Mouse (Mus musculus) hindbrain, embryonic 16.5 days (tissue): ENCODE data around the gene Ascc1. TPM values are rescaled to one million over a fixed set of nuclear protein-coding genes. Genes with fewer than 3 reads are reported as not detected.
A peak's percentile ranks its signal among the peaks of the same experiment; 100 is the strongest.

ENCODE experiments used
- ATAC-seq: fragments of 200-750 bp; cut with Nextera tagmentation; 2 replicates; pipeline ENCODE4 v1.8.0; 2017; ENCODE audit warnings: moderate TSS enrichment, moderate library complexity
- H3K27ac ChIP-seq: fragments of 300-500 bp; sonication (generic); 2 replicates; pipeline ENCODE4 v1.5.1; 2014; ENCODE audit warnings: low read depth, mild to moderate bottlenecking, control low read depth, low read length, moderate library complexity
- H3K27me3 ChIP-seq: fragments of 300-500 bp; sonication (generic); replicated peaks from 2 replicates; pipeline ENCODE4 v1.6.1; 2014; ENCODE audit warnings: low read length; ENCODE audit not compliant: control insufficient read depth, insufficient read depth
- H3K36me3 ChIP-seq: fragments of 300-500 bp; sonication (generic); 2 replicates; pipeline ENCODE4 v1.6.1; 2014; ENCODE audit warnings: mild to moderate bottlenecking, low read length, moderate library complexity, mixed read lengths; ENCODE audit not compliant: control insufficient read depth, insufficient read depth
- H3K4me1 ChIP-seq: fragments of 300-500 bp; sonication (generic); 2 replicates; pipeline ENCODE4 v1.6.1; 2014; ENCODE audit warnings: low read depth, low read length; ENCODE audit not compliant: control insufficient read depth, insufficient read depth
- H3K4me2 ChIP-seq: fragments of 300-500 bp; sonication (generic); 2 replicates; pipeline ENCODE4 v1.6.1; 2014; ENCODE audit warnings: mild to moderate bottlenecking, low read length, control low read depth, moderate library complexity
- H3K4me3 ChIP-seq: fragments of 300-500 bp; sonication (generic); 2 replicates; pipeline ENCODE4 v1.5.1; 2014; ENCODE audit warnings: mild to moderate bottlenecking, low read length, control low read depth, moderate library complexity
- H3K9ac ChIP-seq: fragments of 300-500 bp; sonication (generic); 2 replicates; pipeline ENCODE4 v1.6.1; 2014; ENCODE audit warnings: low read depth, mild to moderate bottlenecking, control low read depth, low read length, moderate library complexity
- H3K9me3 ChIP-seq: fragments of 300-500 bp; sonication (generic); 2 replicates; pipeline ENCODE4 v1.6.1; 2014; ENCODE audit warnings: mild to moderate bottlenecking, low read length, moderate library complexity; ENCODE audit not compliant: control insufficient read depth
- WGBS: fragments of 180-500 bp; shearing (Covaris S2); extraction: QIAGEN DNeasy Blood & Tissue Kit; methylation state at CpG from one replicate; pipeline ENCODE4 v1.1.7; 2014; 5-methylcytosine and 5-hydroxymethylcytosine counted together
- polyA plus RNA-seq: library from polyadenylated mRNA; unstranded; fragments of >200 nt; fragmentation: Nextera tagmentation; extraction: Ambion mirVana; gene quantifications from 2 replicates; pipeline ENCODE4 v1.2.1, GENCODE M21; 2015

Gene Ascc1
- polyA plus RNA-seq, 1 experiment from 2014 or later = 48.3 TPM

GRCm38 (mm10) chr10:60066524-60066923, 63.9 kb downstream of the Ascc1 start:
- 82% methylated on average over 3 of the region's 3 CpGs for WGBS
- no peak overlapping the region for H3K4me2 ChIP-seq
- no peaks in the 10 kb centered on the region; the same call in 1 of the 2 replicates for H3K36me3 ChIP-seq
- H3K9ac ChIP-seq = no peak overlapping the region
- peak; percentile 48; the same call in 1 of the 2 replicates for ATAC-seq
- no peak overlapping the region for H3K27ac ChIP-seq
- no peaks in the 10 kb centered on the region for H3K9me3 ChIP-seq
- no peak overlapping the region for H3K4me3 ChIP-seq
- no peaks in the 10 kb centered on the region for H3K27me3 ChIP-seq
- H3K4me1 ChIP-seq = no peaks in the 10 kb centered on the region; the same call in 1 of the 2 replicates

GRCm38 (mm10) chr10:60075159-60075558, 72.6 kb downstream of the Ascc1 start:
- H3K27ac ChIP-seq = no peak overlapping the region
- no peak for ATAC-seq
- H3K9me3 ChIP-seq = no peaks in the 10 kb centered on the region
- H3K4me2 ChIP-seq = no peak overlapping the region
- H3K27me3 ChIP-seq = no peaks in the 10 kb centered on the region
- no peaks in the 10 kb centered on the region for H3K36me3 ChIP-seq
- WGBS = 86% methylated on average over 1 of the region's 1 CpGs
- H3K9ac ChIP-seq = no peak overlapping the region
- peaks cover 8% of the 10 kb centered on the region; the same call in 1 of the 2 replicates for H3K4me1 ChIP-seq
- no peak overlapping the region for H3K4me3 ChIP-seq

DNA sequence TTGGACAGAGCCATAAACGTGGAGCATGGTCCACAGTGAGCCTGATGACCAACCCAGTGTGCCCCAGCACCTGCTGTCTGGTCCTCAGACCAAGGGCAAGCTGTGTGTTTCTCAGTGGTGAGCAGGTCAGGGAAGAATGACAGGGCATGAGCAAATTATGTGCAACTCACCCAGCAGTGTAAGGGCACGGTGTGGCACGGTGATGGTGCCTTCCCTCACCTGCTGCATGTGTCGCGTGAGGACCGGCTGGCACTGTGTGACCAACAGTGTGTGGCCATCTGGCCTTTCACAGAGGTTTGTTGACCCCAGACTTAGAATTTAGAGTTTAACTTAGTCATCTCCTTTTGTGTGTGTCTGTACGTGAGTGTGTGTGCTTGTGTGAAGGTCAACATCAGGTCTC, 74.6 kb downstream of the Ascc1 start:
- no peaks in the 10 kb centered on the region for H3K27me3 ChIP-seq
- no peak overlapping the region for H3K4me3 ChIP-seq
- H3K9me3 ChIP-seq = no peaks in the 10 kb centered on the region
- no peak overlapping the region for H3K4me2 ChIP-seq
- no peak for ATAC-seq
- H3K36me3 ChIP-seq = no peaks in the 10 kb centered on the region
- H3K9ac ChIP-seq = no peak overlapping the region
- 90% methylated on average over 7 of the region's 7 CpGs for WGBS
- peaks cover 19% of the 10 kb centered on the region for H3K4me1 ChIP-seq
- H3K27ac ChIP-seq = no peak overlapping the region

DNA sequence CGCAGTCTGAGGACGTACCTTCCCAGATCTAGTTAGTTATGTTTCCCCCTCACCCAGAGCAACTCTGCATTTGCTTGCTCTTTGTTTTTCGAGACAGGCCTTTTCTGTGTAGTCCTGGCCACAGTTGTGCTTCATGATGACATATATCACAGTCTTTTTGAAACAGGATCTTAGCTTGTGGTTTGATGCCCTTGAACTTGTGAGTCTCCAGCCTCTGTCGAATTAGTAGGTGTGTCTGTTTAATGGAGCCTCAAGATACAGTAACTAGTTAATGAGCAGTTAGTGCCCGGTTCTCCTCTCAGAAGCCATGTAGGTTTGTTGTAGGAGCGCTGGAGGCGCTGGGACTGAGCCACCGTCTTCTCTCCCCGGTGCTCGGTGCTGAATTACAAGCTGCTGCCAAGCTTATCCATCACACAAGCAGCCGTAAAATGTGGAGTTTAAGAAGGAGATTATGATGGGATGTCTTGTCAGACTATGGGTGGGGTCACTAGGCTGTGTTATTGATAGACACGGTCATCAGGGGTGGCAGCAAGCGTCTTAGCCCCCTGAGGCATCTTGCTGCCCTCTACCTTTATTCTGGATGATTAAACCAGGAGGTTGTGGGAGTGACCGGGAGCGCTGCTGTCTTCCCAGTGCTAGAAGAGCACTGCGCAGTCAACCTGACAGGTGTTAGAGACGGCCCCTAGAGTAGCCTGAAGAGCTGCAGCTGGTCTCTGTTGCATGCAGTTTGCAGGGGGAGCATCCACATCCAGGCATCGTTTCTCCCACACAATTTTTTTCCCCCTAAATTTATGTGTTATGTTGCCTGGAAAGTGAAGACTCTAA, 75.3 kb downstream of the Ascc1 start:
- Histone ChIP-seq H3K4me3 (no peak overlapping the region), H3K4me2 (no peak overlapping the region), H3K36me3 (no peaks in the 10 kb centered on the region), H3K27ac (0 out of 2 replicates have a peak overlapping the region, but pooled peaks have one; percentile 34), H3K9ac (no peak overlapping the region), H3K9me3 (no peaks in the 10 kb centered on the region), H3K27me3 (no peaks in the 10 kb centered on the region), H3K4me1 (peaks cover 19% of the 10 kb centered on the region)
- 69% methylated on average over 18 of the region's 18 CpGs for WGBS
- 0 out of 2 replicates have a peak, but pooled peaks have one; percentile 37 for ATAC-seq

GRCm38 (mm10) chr10:60078561-60078917, 75.9 kb downstream of the Ascc1 start:
- H3K4me1 ChIP-seq = peaks cover 19% of the 10 kb centered on the region
- H3K4me3 ChIP-seq = no peak overlapping the region
- H3K27me3 ChIP-seq = no peaks in the 10 kb centered on the region
- no peak overlapping the region for H3K27ac ChIP-seq
- H3K9ac ChIP-seq = no peak overlapping the region
- no peaks in the 10 kb centered on the region for H3K36me3 ChIP-seq
- no peak overlapping the region for H3K4me2 ChIP-seq
- ATAC-seq = peak; percentile 15; the same call in 1 of the 2 replicates
- H3K9me3 ChIP-seq = no peaks in the 10 kb centered on the region
- 56% methylated on average over 5 of the region's 5 CpGs for WGBS

- Histone ChIP-seq H3K27ac (peak overlapping the region; percentile 37; the same call in 1 of the 2 replicates), H3K4me1 (peaks cover 19% of the 10 kb centered on the region), H3K36me3 (no peaks in the 10 kb centered on the region), H3K27me3 (no peaks in the 10 kb centered on the region), H3K4me3 (no peak overlapping the region), H3K9me3 (no peaks in the 10 kb centered on the region), H3K4me2 (no peak overlapping the region), H3K9ac (no peak overlapping the region)
- WGBS = 83% methylated on average over 3 of the region's 3 CpGs
- ATAC-seq = no peak
These were observed 77.6 kb downstream of the Ascc1 start for GRCm38 (mm10) chr10:60080171-60080570.

DNA sequence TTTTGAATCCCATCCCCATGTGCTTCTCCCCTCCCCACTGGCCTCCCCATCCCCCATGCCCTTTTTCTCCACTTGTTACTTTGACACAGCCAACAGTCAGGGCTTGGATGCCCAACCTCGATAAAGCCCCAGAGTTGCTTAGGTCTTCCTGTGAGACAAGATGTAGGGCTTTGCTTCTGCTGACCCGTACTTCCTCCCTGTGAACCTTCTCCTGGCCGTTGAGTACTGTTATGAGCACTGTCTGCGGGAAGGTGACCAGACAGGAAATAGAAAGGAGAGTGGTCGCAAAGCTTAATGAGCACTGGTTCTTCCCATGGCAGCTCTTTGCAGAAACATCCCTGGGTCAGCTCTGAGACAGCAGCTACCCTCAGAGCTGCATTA, 78.0 kb downstream of the Ascc1 start:
- no peaks in the 10 kb centered on the region for H3K9me3 ChIP-seq
- no peaks in the 10 kb centered on the region for H3K36me3 ChIP-seq
- H3K27me3 ChIP-seq = no peaks in the 10 kb centered on the region
- no peak overlapping the region for H3K9ac ChIP-seq
- 52% methylated on average over 5 of the region's 5 CpGs for WGBS
- no peak overlapping the region for H3K4me3 ChIP-seq
- no peak overlapping the region for H3K4me2 ChIP-seq
- peaks cover 19% of the 10 kb centered on the region for H3K4me1 ChIP-seq
- ATAC-seq = no peak
- H3K27ac ChIP-seq = peak overlapping the region; percentile 40

GRCm38 (mm10) chr10:60080982-60081825, 78.6 kb downstream of the Ascc1 start:
- Histone ChIP-seq H3K4me1 (peaks cover 19% of the 10 kb centered on the region), H3K36me3 (no peaks in the 10 kb centered on the region), H3K27me3 (no peaks in the 10 kb centered on the region), H3K4me2 (no peak overlapping the region), H3K9ac (no peak overlapping the region), H3K27ac (peak overlapping the region; percentile 40), H3K4me3 (no peak overlapping the region), H3K9me3 (no peaks in the 10 kb centered on the region)
- WGBS = 62% methylated on average over 21 of the region's 21 CpGs
- ATAC-seq = peak; percentile 24

DNA sequence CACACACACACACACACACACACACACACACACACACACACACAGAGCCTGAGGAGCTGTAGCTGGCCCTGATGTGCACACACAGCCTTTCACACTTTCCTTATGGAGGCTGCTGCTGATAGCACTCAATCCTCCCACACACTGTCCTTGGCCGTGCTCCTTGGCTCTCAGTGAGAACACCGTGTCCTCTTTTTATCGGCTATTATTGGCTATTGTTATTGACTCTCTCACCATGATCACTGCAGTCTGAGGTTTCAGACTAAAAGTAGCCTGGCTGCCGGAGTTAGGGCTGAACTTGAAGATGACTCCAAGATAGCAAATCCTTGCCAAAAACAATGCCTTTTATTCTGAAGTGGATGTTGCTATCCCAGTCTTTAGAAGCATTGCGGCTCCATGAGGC, 79.3 kb downstream of the Ascc1 start:
- H3K27ac ChIP-seq = peak overlapping the region; percentile 37; the same call in 1 of the 2 replicates
- no peak overlapping the region for H3K4me3 ChIP-seq
- H3K36me3 ChIP-seq = no peaks in the 10 kb centered on the region
- ATAC-seq = no peak
- peaks cover 19% of the 10 kb centered on the region for H3K4me1 ChIP-seq
- no peak overlapping the region for H3K4me2 ChIP-seq
- no peak overlapping the region for H3K9ac ChIP-seq
- 37% methylated on average over 5 of the region's 5 CpGs for WGBS
- H3K9me3 ChIP-seq = no peaks in the 10 kb centered on the region
- H3K27me3 ChIP-seq = no peaks in the 10 kb centered on the region
